Comparison of ENCODE assay signal across 15 mouse cellular contexts in the genomic region with DNA sequence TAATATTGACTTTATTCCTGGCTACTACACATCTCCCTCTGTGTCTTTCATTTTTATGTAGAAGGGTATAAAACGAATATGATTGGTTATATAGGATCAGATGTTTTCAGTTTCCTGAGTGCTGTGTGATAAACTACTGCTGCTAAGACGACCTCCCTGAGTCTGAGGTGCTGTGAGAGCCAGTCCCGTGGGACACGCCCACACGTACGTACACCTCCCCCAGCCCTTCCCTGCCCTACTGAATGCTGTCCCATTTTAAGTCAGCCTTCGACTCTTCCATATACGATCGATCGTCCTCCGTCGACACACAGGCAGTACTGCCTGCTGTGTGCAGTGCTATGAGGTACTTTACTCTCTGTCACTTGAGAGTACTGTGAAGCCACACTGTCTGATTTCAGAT.
A peak's percentile ranks its signal among the peaks of the same experiment; 100 is the strongest.
DNase-seq lines count a peak whose midpoint lies in the region; ATAC-seq and TF ChIP-seq lines count a peak whose summit lies in the region.
"Had no signal": no experiment of that assay in that cellular context is flagged by ENCODE, and none has a peak within 500 bp of the region (broad histone marks: within the 10 kb centered on the region; RNA-seq: fewer than 3 reads in every experiment).

No protein-coding gene starts in this region.

- peak; percentile 38; the same call in 1 of the 2 replicates for ATAC-seq in kidney, embryonic 15.5 days (replicated peaks; ENCODE audit: low FRiP score)
- ATAC-seq in lung, embryonic 16.5 days (ENCODE audit: low read depth) = peak; percentile 39; the same call in 1 of the 2 replicates
- ATAC-seq in stomach, embryonic 16.5 days (ENCODE audit: insufficient read depth, low FRiP score) = peak; percentile 48; the same call in 1 of the 2 replicates

- WGBS in kidney, embryonic 15.5 days = 67% methylated on average over 12 of the region's 12 CpGs
- WGBS in lung, embryonic 16.5 days = 50% methylated on average over 12 of the region's 12 CpGs
- WGBS in stomach, embryonic 16.5 days = 66% methylated on average over 12 of the region's 12 CpGs

- peak overlapping the region; percentile 9 for H3K4me3 ChIP-seq in gastrocnemius, adult 2 months
- H3K4me3 ChIP-seq in kidney, embryonic 15.5 days (replicated peaks) = no peak overlapping the region
- H3K4me3 ChIP-seq in lung, embryonic 16.5 days (ENCODE audit: low read length) = no peak overlapping the region
- no peak overlapping the region for H3K4me3 ChIP-seq in stomach, embryonic 16.5 days (replicated peaks; ENCODE audit: low read length)
- H3K4me3 ChIP-seq: limb, embryonic 15.5 days; midbrain, embryonic 10.5 days; neural tube, embryonic 13.5 days had no signal

- intact Hi-C loops in gastrocnemius, adult 2 months (cut with DNase I) = loop anchor here (2.0 to 5.0 kb wide), 2 partner anchors 96 to 490 kb away; no protein-coding TSS in a partner anchor

- peaks cover 4% of the 10 kb centered on the region for H3K4me1 ChIP-seq in kidney, embryonic 15.5 days
- no peaks in the 10 kb centered on the region; the same call in 1 of the 2 replicates for H3K4me1 ChIP-seq in lung, embryonic 16.5 days (replicated peaks; ENCODE audit: control insufficient read depth, insufficient read depth, low read length)
- peaks cover 6% of the 10 kb centered on the region; the same call in 1 of the 2 replicates for H3K4me1 ChIP-seq in stomach, embryonic 16.5 days (ENCODE audit: control insufficient read depth, insufficient read depth, low read length)

- TF ChIP-seq CTCF in gastrocnemius, adult 2 months (IDR thresholded peaks at IDR 0.05) = no peak

- no peak for DNase-seq in gastrocnemius, adult 2 months
- no peak for DNase-seq in gastrocnemius, adult 18-20 months (ENCODE audit: low spot score)
- DNase-seq in kidney, postnatal 4 days = no peak
- DNase-seq in lung, postnatal 36 days = no peak
- DNase-seq: adrenal gland, adult 8-10 months; right cerebral cortex, postnatal 14 days; thymus, postnatal 36 days had no signal

- no peaks in the 10 kb centered on the region for H3K9me3 ChIP-seq in kidney, embryonic 15.5 days (replicated peaks)
- no peaks in the 10 kb centered on the region for H3K9me3 ChIP-seq in lung, embryonic 16.5 days (ENCODE audit: control insufficient read depth, low read length)
- no peaks in the 10 kb centered on the region for H3K9me3 ChIP-seq in stomach, embryonic 16.5 days (replicated peaks; ENCODE audit: control insufficient read depth, low read length)
- H3K9me3 ChIP-seq: limb, embryonic 15.5 days; midbrain, embryonic 10.5 days; neural tube, embryonic 13.5 days had no signal

- H3K9ac ChIP-seq in kidney, embryonic 15.5 days = no peak overlapping the region
- H3K9ac ChIP-seq in lung, embryonic 16.5 days (ENCODE audit: low read length) = no peak overlapping the region
- no peak overlapping the region for H3K9ac ChIP-seq in stomach, embryonic 16.5 days (ENCODE audit: low read length)
- H3K9ac ChIP-seq: forebrain, postnatal 0 days; limb, embryonic 15.5 days; neural tube, embryonic 13.5 days had no signal

- no peaks in the 10 kb centered on the region for H3K27me3 ChIP-seq in kidney, embryonic 15.5 days
- no peaks in the 10 kb centered on the region for H3K27me3 ChIP-seq in lung, embryonic 16.5 days (ENCODE audit: control insufficient read depth, insufficient read depth, low read depth, low read length)
- no peaks in the 10 kb centered on the region for H3K27me3 ChIP-seq in stomach, embryonic 16.5 days (ENCODE audit: control insufficient read depth, insufficient read depth, low read length)
- H3K27me3 ChIP-seq: CH12.LX; limb, embryonic 15.5 days; neural tube, embryonic 13.5 days had no signal

- no peaks in the 10 kb centered on the region for H3K36me3 ChIP-seq in kidney, embryonic 15.5 days
- no peaks in the 10 kb centered on the region for H3K36me3 ChIP-seq in lung, embryonic 16.5 days (ENCODE audit: control insufficient read depth, insufficient read depth, low read length)
- H3K36me3 ChIP-seq in stomach, embryonic 16.5 days (ENCODE audit: control insufficient read depth, insufficient read depth, low read length) = no peaks in the 10 kb centered on the region
- H3K36me3 ChIP-seq: limb, embryonic 15.5 days; midbrain, embryonic 10.5 days; neural tube, embryonic 13.5 days had no signal

- H3K4me2 ChIP-seq in kidney, embryonic 15.5 days = no peak overlapping the region
- H3K4me2 ChIP-seq in lung, embryonic 16.5 days (ENCODE audit: low read depth, low read length) = no peak overlapping the region
- no peak overlapping the region for H3K4me2 ChIP-seq in stomach, embryonic 16.5 days (ENCODE audit: low read depth, low read length)
- H3K4me2 ChIP-seq: limb, embryonic 15.5 days; neural tube, embryonic 13.5 days had no signal

- H3K27ac ChIP-seq in gastrocnemius, adult 2 months = peak overlapping the region; percentile 93
- no peak overlapping the region for H3K27ac ChIP-seq in kidney, embryonic 15.5 days
- H3K27ac ChIP-seq in lung, embryonic 16.5 days (ENCODE audit: low read length) = no peak overlapping the region
- no peak overlapping the region for H3K27ac ChIP-seq in stomach, embryonic 16.5 days (ENCODE audit: low read length)
- H3K27ac ChIP-seq: limb, embryonic 15.5 days; midbrain, embryonic 10.5 days; neural tube, embryonic 13.5 days had no signal
